Mouse (Mus musculus) lung, embryonic 16.5 days (tissue): ENCODE results near the gene Mta3. TPM values are rescaled to one million over a fixed set of nuclear protein-coding genes. Genes with fewer than 3 reads are reported as not detected.
A peak's percentile ranks its signal among the peaks of the same experiment; 100 is the strongest.

Experiments
- ATAC-seq: fragments of 200-750 bp; cut with Nextera tagmentation; 2 replicates; pipeline ENCODE4 v1.8.0; 2017; ENCODE audit warnings: low read depth, mild to moderate bottlenecking, moderate library complexity
- H3K27ac ChIP-seq: fragments of 300-500 bp; sonication (generic); 2 replicates; pipeline ENCODE4 v1.5.1; 2014; ENCODE audit warnings: mild to moderate bottlenecking, control low read depth, low read length
- H3K27me3 ChIP-seq: fragments of 300-500 bp; sonication (generic); 2 replicates; pipeline ENCODE4 v1.6.1; 2014; ENCODE audit warnings: low read depth, low read length, mixed read lengths; ENCODE audit not compliant: control insufficient read depth, insufficient read depth
- H3K36me3 ChIP-seq: fragments of 300-500 bp; sonication (generic); 2 replicates; pipeline ENCODE4 v1.6.1; 2014; ENCODE audit warnings: low read length; ENCODE audit not compliant: control insufficient read depth, insufficient read depth
- H3K4me1 ChIP-seq: fragments of 300-500 bp; sonication (generic); replicated peaks from 2 replicates; pipeline ENCODE4 v1.6.1; 2014; ENCODE audit warnings: low read length, mixed read lengths; ENCODE audit not compliant: control insufficient read depth, insufficient read depth
- H3K4me2 ChIP-seq: fragments of 300-500 bp; sonication (generic); 2 replicates; pipeline ENCODE4 v1.6.1; 2014; ENCODE audit warnings: low read depth, low read length, control low read depth
- H3K4me3 ChIP-seq: fragments of 300-500 bp; sonication (generic); 2 replicates; pipeline ENCODE4 v1.5.1; 2014; ENCODE audit warnings: mild to moderate bottlenecking, low read length, control low read depth
- H3K9ac ChIP-seq: fragments of 300-500 bp; sonication (generic); 2 replicates; pipeline ENCODE4 v1.6.1; 2014; ENCODE audit warnings: low read length, control low read depth
- H3K9me3 ChIP-seq: fragments of 300-500 bp; sonication (generic); 2 replicates; pipeline ENCODE4 v1.6.1; 2016; ENCODE audit warnings: low read length; ENCODE audit not compliant: control insufficient read depth
- WGBS: fragments of 180-500 bp; shearing (Covaris S2); extraction: QIAGEN DNeasy Blood & Tissue Kit; methylation state at CpG from one replicate; pipeline ENCODE4 v1.1.7; 2014; 5-methylcytosine and 5-hydroxymethylcytosine counted together
- polyA plus RNA-seq: library from polyadenylated mRNA; unstranded; fragments of >200 nt; fragmentation: Nextera tagmentation; extraction: Ambion mirVana; gene quantifications from 2 replicates; pipeline ENCODE4 v1.2.1, GENCODE M21; 2015

The Mta3 gene
- 41.4 and 44.5 TPM in 2 replicates for polyA plus RNA-seq

DNA sequence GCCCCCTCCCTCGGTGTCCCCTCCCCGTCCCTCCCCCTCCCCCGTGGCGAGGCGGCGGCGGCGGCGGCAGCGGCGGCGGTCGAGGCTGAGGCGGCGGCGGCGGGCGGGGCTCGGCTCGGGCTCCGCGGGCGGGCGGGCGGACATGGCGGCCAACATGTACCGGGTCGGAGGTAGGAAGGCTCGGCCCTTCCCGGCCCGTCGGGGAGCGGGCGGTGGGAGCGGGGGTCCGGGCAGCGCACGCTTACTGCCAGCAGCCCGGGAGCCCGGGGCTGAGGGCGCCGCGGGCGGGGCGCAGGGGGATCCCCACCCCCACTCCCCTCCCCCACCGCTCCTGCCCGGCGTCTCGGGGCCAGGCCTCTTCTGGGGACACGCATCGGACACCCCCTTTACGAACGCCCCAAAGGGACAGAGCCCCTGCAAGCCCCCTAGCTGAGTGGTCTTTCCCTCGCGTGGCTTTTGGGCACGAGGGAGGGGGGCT, at the start of gene Mta3:
Mta3 (plus strand) TSS at position 48 of the 478 bp plus-strand sequence.
- WGBS = 0% methylated on average over 34 of the region's 56 CpGs
- peak; percentile 68 for ATAC-seq
- peak within 1 kb of the TSS; percentile 86 for H3K9ac ChIP-seq

DNA sequence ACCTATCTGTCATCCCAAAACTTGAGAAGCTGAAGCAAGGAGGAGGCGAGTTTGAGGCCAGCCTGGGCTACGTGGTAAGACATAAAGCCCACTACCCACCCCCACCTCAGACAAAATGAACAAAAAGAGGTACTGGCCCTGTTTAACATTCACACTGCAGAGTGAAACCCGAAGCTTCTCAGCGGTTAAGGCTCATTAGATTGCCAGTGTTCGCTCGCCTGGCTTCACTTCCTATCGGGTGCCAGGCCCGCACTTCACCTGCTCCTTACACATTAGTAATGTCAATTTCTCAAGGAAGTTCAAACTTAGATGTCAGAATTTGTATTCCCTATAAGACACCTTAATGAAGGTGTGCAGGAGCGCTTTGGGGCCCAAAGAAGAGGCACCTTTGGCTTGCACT, 48.6 kb upstream of the Mta3 start:
- Histone ChIP-seq H3K27me3 (no peaks in the 10 kb centered on the region), H3K4me3 (no peak overlapping the region), H3K27ac (no peak overlapping the region), H3K36me3 (no peaks in the 10 kb centered on the region), H3K9me3 (no peaks in the 10 kb centered on the region), H3K4me1 (no peaks in the 10 kb centered on the region), H3K4me2 (no peak overlapping the region), H3K9ac (no peak overlapping the region)
- ATAC-seq = no peak
- 78% methylated on average over 9 of the region's 9 CpGs for WGBS

More for the DNA sequence above, at the start of gene Mta3:
- Histone ChIP-seq H3K27ac (peak within 1 kb of the TSS; percentile 96), H3K4me2 (peak within 1 kb of the TSS; percentile 88), H3K4me1 (peaks cover 18% of the 10 kb centered on the region), H3K4me3 (peak within 1 kb of the TSS; percentile 68), H3K36me3 (no peaks in the 10 kb centered on the region; the same call in 1 of the 2 replicates), H3K9me3 (no peaks in the 10 kb centered on the region), H3K27me3 (no peaks in the 10 kb centered on the region)

DNA sequence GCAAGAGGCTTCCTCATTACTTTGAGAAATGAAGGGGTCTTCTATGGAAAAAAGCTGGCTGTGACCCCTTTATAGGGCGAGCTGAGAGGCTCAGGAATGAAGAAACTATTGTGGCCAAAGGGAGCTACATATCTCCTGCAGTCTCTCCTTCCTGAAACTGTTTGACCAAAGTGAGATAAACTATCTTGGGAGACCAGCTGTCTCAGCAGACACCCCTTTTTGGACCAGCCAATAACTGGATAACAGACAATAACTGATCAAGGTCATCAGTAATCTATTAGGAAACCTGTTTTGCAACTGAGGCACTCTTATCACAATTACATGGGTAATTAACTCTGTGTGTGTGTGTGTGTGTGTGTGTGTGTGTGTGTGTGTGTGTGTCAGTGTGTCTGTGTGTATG, 47.0 kb upstream of the Mta3 start:
- WGBS = 46% methylated on average over 1 of the region's 1 CpGs
- no peaks in the 10 kb centered on the region for H3K4me1 ChIP-seq

DNA sequence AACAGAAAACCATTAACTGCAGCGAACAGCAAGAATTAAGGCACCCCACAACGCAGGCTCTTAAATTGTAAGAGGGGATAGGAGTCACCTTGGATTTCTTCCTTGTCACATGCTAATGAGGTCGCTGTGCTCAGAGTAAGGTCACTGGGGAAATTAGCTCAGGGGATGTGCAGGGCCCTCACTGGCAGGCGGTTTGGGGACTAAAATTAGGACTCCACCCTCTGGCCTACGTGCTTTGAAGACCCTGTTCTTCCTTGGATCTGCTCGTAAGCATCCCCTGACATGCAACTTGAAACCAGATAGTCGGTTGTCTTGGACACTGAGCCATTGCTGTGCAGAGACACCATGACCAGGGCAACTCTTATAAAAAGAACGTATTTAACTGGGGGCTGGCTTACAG, 41.2 kb upstream of the Mta3 start:
- 51% methylated on average over 8 of the region's 8 CpGs for WGBS
- no peak overlapping the region for H3K4me2 ChIP-seq
- no peaks in the 10 kb centered on the region for H3K4me1 ChIP-seq
- no peaks in the 10 kb centered on the region for H3K36me3 ChIP-seq
- H3K27ac ChIP-seq = no peak overlapping the region
- H3K27me3 ChIP-seq = no peaks in the 10 kb centered on the region
- no peak overlapping the region for H3K4me3 ChIP-seq
- H3K9me3 ChIP-seq = no peaks in the 10 kb centered on the region
- no peak for ATAC-seq
- H3K9ac ChIP-seq = no peak overlapping the region

More for the DNA sequence above, 47.0 kb upstream of the Mta3 start:
- no peaks in the 10 kb centered on the region for H3K9me3 ChIP-seq
- no peak overlapping the region for H3K27ac ChIP-seq
- no peak overlapping the region for H3K4me2 ChIP-seq
- no peak for ATAC-seq
- H3K36me3 ChIP-seq = no peaks in the 10 kb centered on the region
- no peak overlapping the region for H3K9ac ChIP-seq
- no peaks in the 10 kb centered on the region for H3K27me3 ChIP-seq
- H3K4me3 ChIP-seq = no peak overlapping the region

DNA sequence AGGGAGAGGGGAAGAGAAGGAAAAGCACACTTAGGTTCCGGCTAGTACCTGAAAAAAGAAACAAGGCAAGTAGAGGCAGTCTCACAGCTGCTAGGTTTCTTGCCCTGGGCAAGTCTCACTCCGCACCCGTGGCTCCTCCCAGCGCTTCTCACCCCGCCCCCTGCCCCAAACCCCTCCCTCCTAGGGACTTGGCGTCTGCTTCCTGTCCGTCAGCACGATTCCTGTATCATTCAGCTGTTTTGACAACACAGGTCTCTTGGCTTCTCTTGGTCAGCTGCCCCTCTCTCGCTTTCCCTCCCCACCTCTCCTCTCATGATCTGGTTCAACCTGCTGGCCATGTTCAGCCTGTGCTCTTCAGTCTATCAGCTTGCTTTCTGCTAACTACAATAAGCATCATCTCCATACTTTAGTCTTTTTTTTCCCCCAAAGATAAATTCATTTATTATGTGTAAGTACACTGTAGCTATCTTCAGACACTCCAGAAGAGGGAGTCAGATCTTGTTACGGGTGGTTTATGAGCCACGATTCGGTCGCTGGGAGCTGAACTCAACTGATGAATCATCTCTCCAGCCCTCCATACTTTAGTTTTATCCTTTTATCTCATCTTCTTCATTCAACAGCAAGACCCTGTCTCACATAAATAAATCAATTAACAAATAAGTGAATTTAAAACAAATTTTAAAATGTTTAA, 39.2 kb upstream of the Mta3 start:
- 54% methylated on average over 13 of the region's 13 CpGs for WGBS
- no peak overlapping the region for H3K27ac ChIP-seq
- H3K9ac ChIP-seq = no peak overlapping the region
- ATAC-seq = no peak
- H3K4me3 ChIP-seq = no peak overlapping the region
- no peaks in the 10 kb centered on the region for H3K9me3 ChIP-seq
- no peaks in the 10 kb centered on the region for H3K36me3 ChIP-seq
- H3K4me2 ChIP-seq = peak overlapping the region; percentile 6; the same call in 1 of the 2 replicates
- no peaks in the 10 kb centered on the region for H3K27me3 ChIP-seq
- no peaks in the 10 kb centered on the region for H3K4me1 ChIP-seq

DNA sequence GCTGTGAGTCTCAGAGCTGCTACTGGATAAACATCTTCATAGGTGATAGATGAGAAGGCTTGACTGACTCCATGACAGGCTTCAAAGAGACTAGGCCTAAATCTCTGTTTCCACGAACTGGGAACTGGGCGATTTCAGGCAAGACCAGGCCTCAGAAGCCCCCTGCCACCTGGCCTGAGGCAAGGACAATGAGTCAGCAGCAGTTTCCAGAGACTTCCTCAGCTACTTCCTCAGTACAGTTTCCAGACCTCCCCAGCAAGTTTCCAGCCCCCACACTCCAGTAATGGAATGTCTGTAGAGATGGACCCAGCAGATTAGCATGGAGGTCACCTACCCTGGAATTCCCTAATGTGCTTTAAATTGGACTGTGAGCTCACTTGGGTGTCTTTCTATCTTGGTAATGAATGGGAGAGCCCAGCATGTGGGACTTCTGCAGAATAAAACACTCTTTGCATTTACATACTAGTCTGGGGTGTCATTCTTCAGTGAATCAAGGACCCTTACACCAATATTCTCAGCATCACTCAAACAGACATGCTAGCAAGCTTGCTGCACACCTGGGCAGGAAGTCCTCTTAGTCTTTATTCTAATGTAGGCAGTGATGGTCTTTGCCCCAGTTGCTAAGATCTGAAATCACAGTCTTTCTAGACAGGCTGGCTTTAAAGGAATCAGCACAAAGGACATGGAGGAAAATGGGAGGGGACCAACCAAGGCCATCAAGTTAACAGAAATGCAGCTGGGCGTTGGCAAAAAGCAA, 37.9 kb upstream of the Mta3 start:
- Histone ChIP-seq H3K27me3 (no peaks in the 10 kb centered on the region), H3K36me3 (no peaks in the 10 kb centered on the region), H3K9ac (no peak overlapping the region), H3K4me1 (no peaks in the 10 kb centered on the region), H3K27ac (no peak overlapping the region), H3K4me2 (no peak overlapping the region), H3K9me3 (no peaks in the 10 kb centered on the region), H3K4me3 (no peak overlapping the region)
- ATAC-seq = no peak
- WGBS = 82% methylated on average over 3 of the region's 3 CpGs

DNA sequence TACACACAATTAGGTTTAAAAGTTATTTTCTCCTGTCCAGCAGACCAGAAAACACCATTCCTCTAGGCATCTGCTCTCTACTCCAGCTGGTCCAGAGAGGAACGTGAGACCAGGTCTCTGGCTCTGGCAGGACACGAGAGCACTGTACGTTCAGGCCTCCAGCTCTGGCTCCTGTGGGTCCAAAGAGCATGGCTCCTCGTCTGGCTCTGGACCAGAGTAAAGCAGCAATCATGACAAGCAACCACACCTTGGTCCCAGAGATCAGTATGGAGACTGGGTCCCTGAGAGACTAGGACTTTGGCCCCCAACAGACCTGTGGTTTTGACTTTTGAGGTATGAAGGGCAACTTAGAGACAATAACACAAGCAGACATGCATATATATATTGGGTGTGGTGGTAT, 33.3 kb upstream of the Mta3 start:
- Histone ChIP-seq H3K4me3 (no peak overlapping the region), H3K4me1 (no peaks in the 10 kb centered on the region), H3K27me3 (no peaks in the 10 kb centered on the region), H3K9me3 (no peaks in the 10 kb centered on the region), H3K4me2 (no peak overlapping the region), H3K36me3 (no peaks in the 10 kb centered on the region), H3K9ac (no peak overlapping the region), H3K27ac (no peak overlapping the region)
- no peak for ATAC-seq
- 82% methylated on average over 4 of the region's 4 CpGs for WGBS

DNA sequence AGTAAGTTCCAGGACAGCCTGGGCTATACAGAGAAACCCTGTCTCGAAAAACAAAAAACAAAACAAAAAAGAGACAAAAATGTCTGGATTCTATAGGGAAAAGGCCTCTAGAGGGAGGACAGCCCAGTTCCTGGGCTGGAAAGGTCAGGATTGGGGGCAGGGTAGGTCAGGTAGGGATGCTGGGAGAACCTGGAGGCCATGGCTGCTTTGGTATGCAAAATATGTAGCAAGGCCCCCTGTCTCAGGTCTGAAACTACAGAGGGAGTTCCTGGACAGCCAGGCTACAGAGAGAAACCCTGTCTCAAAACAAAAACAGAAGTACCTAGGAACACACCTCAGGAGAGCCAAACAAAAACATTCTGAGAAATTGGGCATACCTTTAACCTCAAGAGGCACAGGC, 28.6 kb upstream of the Mta3 start:
- 71% methylated on average over 1 of the region's 1 CpGs for WGBS
- H3K4me2 ChIP-seq = no peak overlapping the region
- no peaks in the 10 kb centered on the region for H3K9me3 ChIP-seq
- no peaks in the 10 kb centered on the region for H3K27me3 ChIP-seq
- no peaks in the 10 kb centered on the region for H3K4me1 ChIP-seq
- H3K36me3 ChIP-seq = no peaks in the 10 kb centered on the region
- H3K27ac ChIP-seq = no peak overlapping the region
- H3K4me3 ChIP-seq = no peak overlapping the region
- no peak overlapping the region for H3K9ac ChIP-seq
- ATAC-seq = no peak

DNA sequence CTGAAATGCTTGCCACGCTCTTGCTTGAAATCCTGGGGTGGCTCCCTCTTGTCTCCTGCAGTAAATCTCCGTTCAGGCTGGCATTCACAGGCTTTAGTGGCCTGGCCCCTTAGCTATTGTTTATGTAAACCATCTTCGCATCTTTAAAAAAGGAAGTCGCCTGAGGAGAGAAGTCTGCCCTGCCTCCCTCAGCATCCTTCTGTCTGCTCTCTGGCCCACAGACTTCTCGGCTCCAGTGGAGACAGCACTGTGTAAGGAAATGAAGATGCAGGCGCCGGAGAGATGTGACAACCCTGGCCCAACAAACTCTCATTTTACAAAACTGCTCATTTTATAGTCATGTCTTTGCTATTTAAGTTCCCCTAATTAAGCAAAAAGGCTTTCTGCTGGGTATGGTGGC, 24.0 kb upstream of the Mta3 start:
- Histone ChIP-seq H3K4me3 (no peak overlapping the region), H3K27me3 (no peaks in the 10 kb centered on the region), H3K4me1 (no peaks in the 10 kb centered on the region), H3K9ac (no peak overlapping the region), H3K27ac (no peak overlapping the region), H3K4me2 (no peak overlapping the region), H3K9me3 (no peaks in the 10 kb centered on the region), H3K36me3 (no peaks in the 10 kb centered on the region)
- 40% methylated on average over 7 of the region's 7 CpGs for WGBS
- no peak for ATAC-seq
